Mouse (Mus musculus): ENCODE measurements at regions not wholly inside any gene's neighbourhood (a gene's known extent, or its start where the extent isn't known, plus 50 kb on each side); places are given as distances from the start of the nearest gene placed in this dataset.
A peak's percentile ranks its signal among the peaks of the same experiment; 100 is the strongest.
"Not testable (repeated sequence)": the region's sequence is repeated elsewhere in the genome, so short reads cannot be mapped to it uniquely, and the experiment has no call there.

- peak; percentile 43 for ATAC-seq (replicated peaks; ENCODE audit: poor library complexity)
Observed at GRCm38 (mm10) chr4:3049972-3050846, 116.9 kb upstream of the Vmn1r2 start.

GRCm38 (mm10) chr4:3050847-3051135, 116.3 kb upstream of the Vmn1r2 start:
- no peak for ATAC-seq (replicated peaks; ENCODE audit: poor library complexity)

DNA sequence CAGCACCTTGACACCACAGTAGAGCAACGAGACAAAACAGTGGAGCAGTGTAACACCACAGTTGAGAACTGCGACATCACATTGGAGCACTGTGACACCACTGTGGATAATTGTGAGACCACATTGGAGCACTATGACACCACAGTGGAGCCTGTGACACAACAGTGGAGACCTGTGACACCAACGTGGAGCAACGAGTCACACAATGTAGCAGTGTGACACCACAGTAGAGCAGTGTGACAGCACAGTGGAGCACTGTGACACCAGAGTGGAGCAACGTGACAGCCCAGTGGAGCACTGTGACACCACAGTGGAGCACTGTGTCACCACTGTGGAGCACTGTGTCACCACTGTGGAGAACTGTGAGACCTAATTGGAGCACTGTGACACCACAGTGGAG, 115.9 kb upstream of the Vmn1r2 start:
- ATAC-seq (replicated peaks; ENCODE audit: poor library complexity), result no peak

GRCm38 (mm10) chr4:3052314-3053059, 114.6 kb upstream of the Vmn1r2 start:
- peak; percentile 51 for ATAC-seq (replicated peaks; ENCODE audit: poor library complexity)

DNA sequence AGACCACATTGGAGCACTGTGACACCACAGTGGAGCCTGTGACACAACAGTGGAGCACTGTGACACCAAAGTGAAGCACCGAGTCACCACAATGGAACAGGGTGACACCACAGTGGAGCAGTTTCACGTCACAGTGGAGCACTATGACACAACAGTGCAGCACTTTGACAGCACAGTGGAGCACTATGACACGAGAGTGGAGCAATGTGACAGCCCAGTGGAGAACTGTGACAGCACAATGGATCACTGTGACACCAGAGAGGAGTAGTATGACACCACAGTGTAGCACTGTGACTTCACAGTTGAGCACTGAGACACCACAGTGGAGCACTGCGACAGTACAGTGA, 114.1 kb upstream of the Vmn1r2 start:
- no peak for ATAC-seq (replicated peaks; ENCODE audit: poor library complexity)

GRCm38 (mm10) chr4:3053496-3054216, 113.5 kb upstream of the Vmn1r2 start:
- ATAC-seq (replicated peaks; ENCODE audit: poor library complexity), result no peak

DNA sequence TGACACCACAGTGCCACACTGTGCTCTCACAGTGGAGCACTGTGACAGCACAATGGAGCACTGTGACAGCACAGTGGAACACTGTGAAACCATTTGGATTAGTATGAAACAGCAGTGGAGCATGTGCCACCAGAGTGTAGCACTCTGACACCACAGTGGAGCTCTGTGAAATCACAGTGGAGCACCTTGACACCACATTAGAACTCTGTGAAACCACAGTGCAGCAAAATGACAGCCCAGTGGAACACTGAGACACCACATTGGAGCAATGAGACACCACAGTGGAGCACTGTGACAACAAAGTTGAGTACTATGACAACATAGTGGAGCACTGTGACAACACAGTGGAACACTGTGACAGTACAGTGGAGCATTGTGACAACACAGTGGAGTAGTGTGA, 112.2 kb upstream of the Vmn1r2 start:
- no peak for ATAC-seq (replicated peaks; ENCODE audit: poor library complexity)

DNA sequence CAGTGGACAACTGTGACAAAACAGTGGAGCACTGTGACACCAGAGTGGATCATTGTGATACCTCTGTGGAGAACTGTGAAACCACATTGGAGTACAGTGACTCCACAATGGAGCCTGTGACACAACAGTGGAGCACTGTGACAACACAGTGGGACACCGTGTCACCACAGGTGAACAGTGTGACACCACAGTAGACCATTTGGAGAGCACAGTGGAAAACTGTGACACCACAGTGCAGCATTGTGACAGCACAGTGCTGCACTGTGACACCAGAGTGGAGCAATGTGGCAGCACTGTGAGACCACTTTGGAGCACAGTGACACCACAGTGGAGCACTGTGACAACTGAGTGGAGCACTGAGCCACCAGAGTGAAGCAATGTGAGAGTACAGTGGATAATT, 111.7 kb upstream of the Vmn1r2 start:
- ATAC-seq (replicated peaks; ENCODE audit: poor library complexity), result no peak

GRCm38 (mm10) chr4:3059511-3060054, 107.5 kb upstream of the Vmn1r2 start:
- no peak for ATAC-seq (replicated peaks; ENCODE audit: poor library complexity)

GRCm38 (mm10) chr4:3062027-3062605, 105.0 kb upstream of the Vmn1r2 start:
- ATAC-seq (replicated peaks; ENCODE audit: poor library complexity), result no peak

DNA sequence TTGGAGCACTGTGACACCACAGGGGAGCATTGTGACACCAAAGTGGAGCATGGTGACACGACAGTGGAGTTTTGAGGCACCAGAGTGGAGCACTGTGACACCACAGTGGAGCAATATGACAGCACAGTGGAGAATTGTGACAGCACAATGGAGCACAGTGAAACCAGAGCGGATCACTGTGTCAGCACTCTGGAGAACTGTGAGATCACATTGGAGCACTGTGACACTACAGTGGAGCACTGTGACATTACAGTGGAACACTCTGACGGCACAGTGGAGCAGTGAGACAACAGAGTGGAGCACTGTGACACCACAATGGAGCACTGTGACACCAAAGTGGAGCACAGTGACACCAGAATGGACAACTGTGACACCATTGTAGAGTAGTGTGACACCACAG, 103.2 kb upstream of the Vmn1r2 start:
- ATAC-seq (replicated peaks; ENCODE audit: poor library complexity), result no peak

DNA sequence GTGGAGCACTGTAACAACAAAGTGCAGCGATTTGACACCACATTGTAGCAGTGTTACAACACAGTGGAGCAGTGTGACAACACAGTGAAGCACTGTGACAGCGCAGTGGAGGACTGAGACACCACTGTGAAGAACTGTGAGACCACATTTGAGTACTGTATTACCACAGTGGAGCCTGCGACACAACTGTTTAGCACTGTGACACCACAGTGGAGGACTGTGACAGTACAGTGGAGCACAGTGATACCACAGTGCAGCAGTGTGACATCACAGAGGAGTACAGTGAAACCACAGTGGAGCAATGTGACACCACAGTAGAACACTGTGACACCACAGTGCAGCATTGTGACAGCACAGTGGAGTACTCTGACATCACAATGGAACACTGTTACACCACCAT, 102.5 kb upstream of the Vmn1r2 start:
- no peak for ATAC-seq (replicated peaks; ENCODE audit: poor library complexity)

- not testable (repeated sequence) for ATAC-seq (replicated peaks; ENCODE audit: poor library complexity)
Observed at GRCm38 (mm10) chr4:3065335-3065734, 101.8 kb upstream of the Vmn1r2 start.

- ATAC-seq (replicated peaks; ENCODE audit: poor library complexity), result no peak
Observed at GRCm38 (mm10) chr4:3066051-3066736, 100.9 kb upstream of the Vmn1r2 start.

GRCm38 (mm10) chr4:3067265-3067664, 99.9 kb upstream of the Vmn1r2 start:
- no peak for ATAC-seq (replicated peaks; ENCODE audit: poor library complexity)

DNA sequence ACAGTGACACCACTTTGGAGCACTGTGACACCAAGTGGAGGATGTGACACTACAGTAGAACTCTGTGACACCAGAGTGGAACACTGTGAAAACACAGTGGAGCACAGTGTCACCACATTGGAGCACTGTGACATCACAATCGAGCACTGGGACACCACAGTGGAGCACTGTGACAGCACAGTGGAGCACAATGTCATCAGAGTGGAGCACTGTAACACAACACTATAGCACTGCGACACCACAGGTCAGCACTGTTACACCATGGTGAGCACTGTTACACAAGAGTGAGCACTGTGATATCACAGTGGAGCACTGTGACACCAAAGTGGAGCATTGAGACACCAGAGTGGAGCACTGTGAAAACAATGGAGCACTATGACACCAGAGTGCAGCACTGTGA, 99.5 kb upstream of the Vmn1r2 start:
- peak; percentile 18 for ATAC-seq (replicated peaks; ENCODE audit: poor library complexity)

- ATAC-seq (replicated peaks; ENCODE audit: poor library complexity), result 0 out of 2 replicates have a peak, but pooled peaks have one; percentile 2
Observed at GRCm38 (mm10) chr4:3068306-3069223, 98.6 kb upstream of the Vmn1r2 start.

- ATAC-seq (replicated peaks; ENCODE audit: poor library complexity), result no peak
Observed at GRCm38 (mm10) chr4:3069341-3069740, 97.8 kb upstream of the Vmn1r2 start.

GRCm38 (mm10) chr4:3071326-3071725, 95.8 kb upstream of the Vmn1r2 start:
- ATAC-seq (replicated peaks; ENCODE audit: poor library complexity), result not testable (repeated sequence)

Measured in megakaryocyte progenitor cell, adult 5-6 weeks (primary cell).